Mouse (Mus musculus): ENCODE data around the gene Hoxa4.

DNA sequence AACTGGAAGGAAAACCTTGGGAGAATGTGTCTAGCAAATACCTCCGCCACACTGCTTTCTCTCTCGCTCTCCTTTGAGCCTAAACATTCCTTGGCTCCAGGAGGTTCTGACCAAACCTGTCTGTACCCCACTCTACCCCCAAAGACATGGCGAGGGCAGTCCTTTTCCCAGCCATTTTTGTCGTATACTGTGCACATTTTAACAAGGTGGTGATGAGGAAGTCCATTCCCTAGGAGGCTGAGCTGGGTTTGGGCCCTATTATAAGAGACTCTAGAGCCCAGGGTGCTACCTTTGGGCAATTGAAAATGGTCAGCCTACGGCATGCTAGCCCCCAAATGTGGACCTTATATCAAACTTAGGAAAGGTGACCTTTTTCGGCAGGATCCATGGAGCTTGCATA lies 44.3 kb upstream of the Hoxa4 start:
- no peak for TF ChIP-seq GATA1 (IDR thresholded peaks at IDR 0.05; ENCODE audit: borderline replicate concordance, low read length)
- TF ChIP-seq FLI1 (IDR thresholded peaks at IDR 0.05; ENCODE audit: low read length), result no peak
